Mouse (Mus musculus): ENCODE data around the gene Crispld2.

DNA sequence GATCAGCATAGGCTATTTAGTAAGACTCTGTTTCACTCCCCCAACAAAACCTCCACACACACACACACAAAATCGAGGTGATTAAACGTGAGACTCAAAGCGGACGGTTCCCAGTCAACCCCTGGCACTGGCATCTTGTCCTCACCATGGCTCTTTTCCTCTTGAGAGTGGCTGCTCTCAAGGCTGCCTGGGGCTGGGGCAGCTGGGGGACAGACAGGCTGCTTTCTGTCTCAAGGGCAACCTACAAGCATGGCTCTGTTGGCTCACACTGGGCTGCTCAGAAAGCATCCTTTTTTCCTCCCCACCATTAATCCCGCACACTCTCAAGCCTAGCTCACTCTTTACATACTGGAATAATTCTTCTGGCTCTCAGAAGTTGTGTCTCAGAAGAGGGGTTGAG is 27.1 kb downstream of the Crispld2 start:
- TF ChIP-seq CTCF (IDR thresholded peaks at IDR 0.05; ENCODE audit: low read depth, low read length) (no peak), GATA1 (IDR thresholded peaks at IDR 0.05; ENCODE audit: borderline replicate concordance, low read length) (no peak), TAL1 (conservative IDR thresholded peaks at IDR 0.05; ENCODE audit: low read depth, low read length) (no peak)
